Comparison of ENCODE assay signal across 19 mouse cellular contexts in the genomic region with DNA sequence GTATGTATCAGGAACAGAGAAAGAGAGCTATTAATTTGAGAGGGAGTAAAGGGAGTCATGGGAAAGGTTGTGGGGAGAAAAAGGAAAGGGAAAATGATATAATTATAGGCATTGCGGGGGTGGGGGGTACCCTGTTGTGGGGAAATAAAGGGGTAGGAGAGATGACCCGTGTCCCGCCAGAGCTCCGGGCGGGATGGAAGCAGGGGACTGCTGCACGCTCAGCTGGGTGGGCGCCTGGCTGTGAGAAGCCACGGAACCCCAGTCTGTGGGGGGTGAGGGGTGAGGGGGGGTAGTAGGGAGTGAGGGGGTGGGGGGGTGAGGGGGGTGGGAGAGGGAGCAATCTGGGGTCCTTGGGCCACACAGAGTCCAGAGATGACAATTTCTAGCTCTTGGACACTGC. TPM values are rescaled to one million over a fixed set of nuclear protein-coding genes. Genes with fewer than 3 reads are reported as not detected.
DNase-seq lines count a peak whose midpoint lies in the region; ATAC-seq and TF ChIP-seq lines count a peak whose summit lies in the region.
"Had no signal": no experiment of that assay in that cellular context is flagged by ENCODE, and none has a peak within 500 bp of the region (broad histone marks: within the 10 kb centered on the region; RNA-seq: fewer than 3 reads in every experiment).

No protein-coding gene starts in this region.

- ATAC-seq in heart, embryonic 11.5 days (replicated peaks; ENCODE audit: insufficient number of reproducible peaks, low FRiP score, low TSS enrichment) = no peak
- ATAC-seq in liver, embryonic 11.5 days (replicated peaks; ENCODE audit: low FRiP score) = no peak
- ATAC-seq: activated CD4-positive, CD25-positive, alpha-beta regulatory T cell, adult 4 months; forebrain, embryonic 13.5 days; forebrain, embryonic 16.5 days; hindbrain, postnatal 0 days; inflammation-experienced regulatory T-cells, adult 6 months had no signal

- intact Hi-C loops in gastrocnemius, adult 2 months (cut with DNase I) = no loop called here

- peaks cover 63% of the 10 kb centered on the region for H3K79me2 ChIP-seq in liver, adult 2 months (ENCODE audit: control insufficient read depth, insufficient read depth, low read length)

- whole genome bisulfite sequencing in heart, embryonic 10.5 days = 89% methylated on average over 8 of the region's 8 CpGs
- WGBS in heart, embryonic 11.5 days (ENCODE audit: insufficient replicate concordance) = 82% methylated on average over 8 of the region's 8 CpGs
- 81% methylated on average over 8 of the region's 8 CpGs for WGBS in liver, adult 2 months
- 91% methylated on average over 8 of the region's 8 CpGs for WGBS in liver, embryonic 11.5 days

- H3K27me3 ChIP-seq in heart, embryonic 10.5 days (ENCODE audit: insufficient read depth, poor library complexity, severe bottlenecking) = no peaks in the 10 kb centered on the region
- no peaks in the 10 kb centered on the region for H3K27me3 ChIP-seq in heart, embryonic 11.5 days (ENCODE audit: control insufficient read depth, insufficient read depth, low read length)
- H3K27me3 ChIP-seq in liver, adult 2 months (ENCODE audit: control insufficient read depth, insufficient read depth, low read length) = no peaks in the 10 kb centered on the region
- H3K27me3 ChIP-seq in liver, embryonic 11.5 days (replicated peaks; ENCODE audit: control insufficient read depth, insufficient read depth, low read length) = no peaks in the 10 kb centered on the region
- H3K27me3 ChIP-seq: forebrain, embryonic 13.5 days had no signal

- H3K4me3 ChIP-seq in gastrocnemius, adult 2 months = peak overlapping the region; percentile 41
- no peak overlapping the region for H3K4me3 ChIP-seq in heart, embryonic 10.5 days
- H3K4me3 ChIP-seq in heart, embryonic 11.5 days (ENCODE audit: low read depth, low read length) = no peak overlapping the region
- no peak overlapping the region for H3K4me3 ChIP-seq in liver, adult 2 months (ENCODE audit: insufficient read depth, low read depth, low read length)
- no peak overlapping the region for H3K4me3 ChIP-seq in liver, embryonic 11.5 days (ENCODE audit: low read depth, low read length)
- H3K4me3 ChIP-seq: forebrain, embryonic 10.5 days; forebrain, embryonic 13.5 days had no signal

- peaks cover 36% of the 10 kb centered on the region for H3K4me1 ChIP-seq in heart, embryonic 10.5 days
- peaks cover 12% of the 10 kb centered on the region for H3K4me1 ChIP-seq in heart, embryonic 11.5 days (ENCODE audit: control insufficient read depth, insufficient read depth, low read length)
- H3K4me1 ChIP-seq in liver, adult 2 months (ENCODE audit: control insufficient read depth, insufficient read depth, low read length) = peaks cover 63% of the 10 kb centered on the region
- H3K4me1 ChIP-seq in liver, embryonic 11.5 days (replicated peaks; ENCODE audit: control insufficient read depth, insufficient read depth, low read length) = peaks cover 14% of the 10 kb centered on the region

- no peaks in the 10 kb centered on the region for H3K36me3 ChIP-seq in heart, embryonic 10.5 days
- no peaks in the 10 kb centered on the region for H3K36me3 ChIP-seq in heart, embryonic 11.5 days (ENCODE audit: control insufficient read depth, insufficient read depth, low read length)
- H3K36me3 ChIP-seq in liver, adult 2 months (ENCODE audit: control insufficient read depth, insufficient read depth, low read length) = 0 out of 2 replicates have a peak, but pooled peaks cover 2% of the 10 kb centered on the region
- no peaks in the 10 kb centered on the region for H3K36me3 ChIP-seq in liver, embryonic 11.5 days (ENCODE audit: control insufficient read depth, insufficient read depth, low read length)
- H3K36me3 ChIP-seq: forebrain, embryonic 10.5 days had no signal

- H3K27ac ChIP-seq in gastrocnemius, adult 2 months = peak overlapping the region; percentile 99
- H3K27ac ChIP-seq in heart, embryonic 10.5 days = no peak overlapping the region
- H3K27ac ChIP-seq in heart, embryonic 11.5 days (ENCODE audit: low read depth, low read length) = no peak overlapping the region
- H3K27ac ChIP-seq in liver, adult 2 months (replicated peaks; ENCODE audit: insufficient read depth, low read depth, low read length) = peak overlapping the region; percentile 64; the same call in 1 of the 2 replicates
- H3K27ac ChIP-seq in liver, embryonic 11.5 days (ENCODE audit: low read depth, low read length) = no peak overlapping the region
- H3K27ac ChIP-seq: forebrain, embryonic 10.5 days; forebrain, embryonic 13.5 days; hindbrain, postnatal 0 days had no signal

- no peak for TF ChIP-seq POLR2A in liver, adult 2 months (IDR thresholded peaks at IDR 0.05; ENCODE audit: extremely low read depth, insufficient read depth, low read length)

- no peak for DNase-seq in gastrocnemius, adult 2 months
- no peak for DNase-seq in gastrocnemius, postnatal 10 days
- DNase-seq in heart, embryonic 10.5 days (ENCODE audit: low spot score) = peak; percentile 61
- DNase-seq in liver, adult 2 months (ENCODE audit: extremely low read depth, low read depth, low spot score) = no peak
- DNase-seq in liver, embryonic 11.5 days (ENCODE audit: low spot score) = no peak
- DNase-seq: adrenal gland, adult 8-10 months; adrenal gland, postnatal 25 days; cerebellum, adult 18-20 months; cerebellum, adult 9-10 months; cerebellum, postnatal 14 days; gastrocnemius, postnatal 25 days; kidney, adult 18-20 months had no signal

- H3K9me3 ChIP-seq in heart, embryonic 10.5 days = no peaks in the 10 kb centered on the region
- H3K9me3 ChIP-seq in heart, embryonic 11.5 days (replicated peaks; ENCODE audit: control insufficient read depth, low read length) = no peaks in the 10 kb centered on the region
- no peaks in the 10 kb centered on the region for H3K9me3 ChIP-seq in liver, embryonic 11.5 days (ENCODE audit: control insufficient read depth, low read length)
- H3K9me3 ChIP-seq: forebrain, embryonic 10.5 days; forebrain, embryonic 13.5 days had no signal

- no peak for TF ChIP-seq CTCF in gastrocnemius, adult 2 months (IDR thresholded peaks at IDR 0.05)
- TF ChIP-seq CTCF in liver, adult 2 months (IDR thresholded peaks at IDR 0.05; ENCODE audit: low read depth, low read length) = no peak

- H3K4me2 ChIP-seq in heart, embryonic 11.5 days = no peak overlapping the region
- H3K4me2 ChIP-seq in liver, embryonic 11.5 days = no peak overlapping the region
- H3K4me2 ChIP-seq: forebrain, embryonic 13.5 days had no signal

- no peak overlapping the region for H3K9ac ChIP-seq in heart, embryonic 11.5 days (ENCODE audit: low read depth, low read length)
- H3K9ac ChIP-seq in liver, adult 2 months (ENCODE audit: low read depth, low read length) = no peak overlapping the region; the same call in 1 of the 2 replicates
- H3K9ac ChIP-seq in liver, embryonic 11.5 days (ENCODE audit: low read depth, low read length) = no peak overlapping the region
- H3K9ac ChIP-seq: forebrain, embryonic 13.5 days had no signal

RNA-seq across cellular contexts. Expression of a gene that starts 9.7 kb away (rescaled TPM):
- 10 to 100 TPM; 55.2 to 80.0 TPM for total RNA-seq in gastrocnemius, adult 2 months (2021)
- total RNA-seq in gastrocnemius, postnatal 10 days (2021) = 10 to 100 TPM; 54.8 to 73.5 TPM
- polyA plus RNA-seq in heart, embryonic 10.5 days (2016; fragmentation: Nextera tagmentation; extraction: Ambion mirVana) = 39.3 and 54.0 TPM in 2 replicates
- polyA plus RNA-seq in heart, embryonic 11.5 days (2014; fragmentation: Nextera tagmentation; extraction: Ambion mirVana) = 30.6 and 32.9 TPM in 2 replicates
- 67.4 and 78.9 TPM in 2 replicates for total RNA-seq in liver, adult 2 months (2014; rRNA removed)
- polyA plus RNA-seq in liver, adult 2 months (2012; rRNA removed) = 34.3 and 36.4 TPM in 2 replicates
- polyA plus RNA-seq in liver, embryonic 11.5 days (2014; fragmentation: Nextera tagmentation; extraction: Ambion mirVana) = 27.0 and 34.1 TPM in 2 replicates

Comparison
In these comparisons a context has a peak if more than half of its experiments do, and no peak if none do; other contexts are left out.
1. H3K27ac ChIP-seq: peak in gastrocnemius, adult 2 months (single experiment) and liver, adult 2 months (single experiment); none in heart, embryonic 10.5 days (single experiment), heart, embryonic 11.5 days (single experiment) and liver, embryonic 11.5 days (single experiment).